Mouse (Mus musculus) myocyte (in vitro differentiated cells): ENCODE measurements at regions not wholly inside any gene's neighbourhood (a gene's known extent, or its start where the extent isn't known, plus 50 kb on each side); places are given as distances from the start of the nearest gene placed in this dataset.

Experiments used
- H3K27me3 ChIP-seq: one replicate; pipeline ENCODE4 v1.6.1; 2011; ENCODE audit not compliant: control insufficient read depth, insufficient read depth, insufficient read length
- H3K36me3 ChIP-seq: one replicate; pipeline ENCODE4 v1.6.1; 2011; ENCODE audit not compliant: control insufficient read depth, insufficient read depth
- H3K4me2 ChIP-seq: one replicate; pipeline ENCODE4 v1.6.1; 2011; ENCODE audit warnings: low read depth, control low read depth
- H3K4me3 ChIP-seq: one replicate; pipeline ENCODE4 v1.5.1; 2011; ENCODE audit warnings: mild to moderate bottlenecking, control low read depth, moderate library complexity
- H3K79me2 ChIP-seq: one replicate; pipeline ENCODE4 v1.6.1; 2011; ENCODE audit not compliant: control insufficient read depth, insufficient read depth
- H3ac ChIP-seq: one replicate; pipeline ENCODE4 v1.6.1; 2011; ENCODE audit not compliant: control insufficient read depth, insufficient read length
- CEBPB ChIP-seq: IDR thresholded peaks from 2 replicates; pipeline ENCODE4 v1.6.1; 2011; ENCODE audit warnings: mild to moderate bottlenecking, moderate library complexity; ENCODE audit not compliant: poor library complexity, insufficient read depth, severe bottlenecking
- E2F4 ChIP-seq: IDR thresholded peaks from one replicate; pipeline ENCODE4 v1.6.1; 2011; ENCODE audit warnings: mild to moderate bottlenecking, control low read depth, moderate library complexity; ENCODE audit not compliant: insufficient read depth
- MAX ChIP-seq: IDR thresholded peaks from one replicate; pipeline ENCODE4 v1.6.1; 2011; ENCODE audit warnings: low read depth, mild to moderate bottlenecking, control low read depth
- MYOD1 ChIP-seq, 3 experiments: IDR thresholded peaks; one replicate each; pipeline ENCODE4 v1.6.1; 2011; ENCODE audit warnings: control low read depth in 2 of 3, low read depth in 2 of 3, mild to moderate bottlenecking in 2 of 3, moderate library complexity in 1 of 3; ENCODE audit not compliant: insufficient read length in 2 of 3, control insufficient read depth in 1 of 3
- MYOG ChIP-seq, 3 experiments: IDR thresholded peaks; one replicate each; pipeline ENCODE4 v1.6.1; 2011; ENCODE audit warnings: control low read depth in 2 of 3, low read depth in 2 of 3, mild to moderate bottlenecking in 2 of 3; ENCODE audit not compliant: insufficient read length in 2 of 3, control insufficient read depth in 1 of 3, insufficient read depth in 1 of 3
- POLR2A ChIP-seq: IDR thresholded peaks from one replicate; pipeline ENCODE4 v1.6.1; 2011; ENCODE audit warnings: low read depth, mild to moderate bottlenecking, control low read depth, moderate library complexity; ENCODE audit not compliant: insufficient read length
- POLR2AphosphoS2 ChIP-seq: IDR thresholded peaks from one replicate; pipeline ENCODE4 v1.6.1; 2011; ENCODE audit warnings: low read depth, control low read depth; ENCODE audit not compliant: insufficient read length
- REST ChIP-seq: IDR thresholded peaks from one replicate; pipeline ENCODE4 v1.6.1; 2011; ENCODE audit warnings: mild to moderate bottlenecking, control low read depth, moderate library complexity; ENCODE audit not compliant: insufficient read depth, insufficient read length
- SRF ChIP-seq: IDR thresholded peaks from one replicate; pipeline ENCODE4 v1.6.1; 2011; ENCODE audit warnings: low read depth; ENCODE audit not compliant: control insufficient read depth, insufficient read length
- TCF12 ChIP-seq: IDR thresholded peaks from one replicate; pipeline ENCODE4 v1.6.1; 2011; ENCODE audit warnings: mild to moderate bottlenecking, control low read depth; ENCODE audit not compliant: poor library complexity, insufficient read depth, severe bottlenecking
- TCF3 ChIP-seq: IDR thresholded peaks from one replicate; pipeline ENCODE4 v1.6.1; 2011; ENCODE audit warnings: low read depth, control low read depth; ENCODE audit not compliant: insufficient read length
- USF1 ChIP-seq: IDR thresholded peaks from one replicate; pipeline ENCODE4 v1.6.1; 2011; ENCODE audit warnings: low read depth, mild to moderate bottlenecking, control low read depth, moderate library complexity

DNA sequence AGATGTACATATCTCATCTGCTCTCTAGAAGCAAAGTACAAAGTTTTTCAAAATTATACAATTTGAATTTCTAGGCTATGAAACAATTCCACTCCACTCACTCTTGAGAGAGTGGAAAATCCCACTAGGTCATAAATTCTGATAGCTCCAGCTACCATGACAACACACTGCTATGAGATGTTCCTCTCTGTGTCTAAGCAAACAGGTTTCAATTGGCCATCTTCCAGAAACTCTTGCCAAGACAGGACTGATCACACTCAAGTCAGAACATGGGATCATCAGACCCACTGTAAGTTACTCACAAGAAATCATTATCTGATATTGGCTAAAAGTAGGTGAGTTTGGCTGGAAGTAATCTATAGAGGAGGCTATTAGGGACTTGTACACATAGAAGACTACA is 320.4 kb downstream of the Isl1 start:
- no peak overlapping the region for H3K4me3 ChIP-seq
- no peak overlapping the region for H3ac ChIP-seq
- H3K36me3 ChIP-seq: no peaks in the 10 kb centered on the region
- no peak for TF ChIP-seq E2F4
- TF ChIP-seq USF1: no peak
- TF ChIP-seq REST: no peak
- TF ChIP-seq SRF: no peak
- no peak for TF ChIP-seq MAX
- TF ChIP-seq CEBPB: no peak
- no peak for TF ChIP-seq POLR2A
- no peak for TF ChIP-seq MYOD1 (IDR thresholded peaks at IDR 0.05; ENCODE audit: control insufficient read depth in 1 of 3, insufficient read length in 2 of 3, low read depth in 2 of 3)
- no peak for TF ChIP-seq TCF3
- no peak for TF ChIP-seq MYOG (IDR thresholded peaks at IDR 0.05; ENCODE audit: control insufficient read depth in 1 of 3, insufficient read depth in 1 of 3, insufficient read length in 2 of 3, low read depth in 2 of 3)
- TF ChIP-seq TCF12: no peak
- no peak for TF ChIP-seq POLR2AphosphoS2
- H3K4me2 ChIP-seq: no peak overlapping the region
- no peaks in the 10 kb centered on the region for H3K27me3 ChIP-seq
- H3K79me2 ChIP-seq: no peaks in the 10 kb centered on the region

DNA sequence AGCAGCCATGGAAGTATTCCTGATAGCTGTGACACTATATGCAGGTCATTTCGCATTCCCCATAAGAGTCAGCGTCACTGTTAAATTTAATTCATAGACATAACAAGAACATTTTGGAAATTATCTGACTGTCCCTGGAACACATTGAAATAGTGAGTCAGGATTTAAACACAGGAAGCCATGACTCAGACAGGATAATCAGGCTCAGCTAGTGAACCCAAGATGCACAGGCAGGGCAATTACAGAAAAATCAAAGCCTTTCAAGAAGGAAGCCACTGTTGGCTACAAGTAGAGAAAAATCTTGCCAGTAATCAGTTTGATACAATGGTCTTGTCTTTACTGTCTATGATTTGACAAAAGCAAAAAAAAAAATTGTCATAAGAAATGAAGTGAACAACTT is 323.2 kb downstream of the Isl1 start:
- Histone ChIP-seq H3ac (no peak overlapping the region), H3K4me2 (peak overlapping the region; percentile 12), H3K36me3 (no peaks in the 10 kb centered on the region), H3K27me3 (no peaks in the 10 kb centered on the region), H3K4me3 (no peak overlapping the region), H3K79me2 (no peaks in the 10 kb centered on the region)
- TF ChIP-seq TCF12 (no peak), POLR2A (no peak), SRF (no peak), POLR2AphosphoS2 (no peak), MAX (no peak), CEBPB (no peak), USF1 (no peak), E2F4 (no peak), MYOD1 (IDR thresholded peaks at IDR 0.05; ENCODE audit: control insufficient read depth in 1 of 3, insufficient read length in 2 of 3, low read depth in 2 of 3) (no peak), REST (no peak), MYOG (IDR thresholded peaks at IDR 0.05; ENCODE audit: control insufficient read depth in 1 of 3, insufficient read depth in 1 of 3, insufficient read length in 2 of 3, low read depth in 2 of 3) (no peak), TCF3 (no peak)

DNA sequence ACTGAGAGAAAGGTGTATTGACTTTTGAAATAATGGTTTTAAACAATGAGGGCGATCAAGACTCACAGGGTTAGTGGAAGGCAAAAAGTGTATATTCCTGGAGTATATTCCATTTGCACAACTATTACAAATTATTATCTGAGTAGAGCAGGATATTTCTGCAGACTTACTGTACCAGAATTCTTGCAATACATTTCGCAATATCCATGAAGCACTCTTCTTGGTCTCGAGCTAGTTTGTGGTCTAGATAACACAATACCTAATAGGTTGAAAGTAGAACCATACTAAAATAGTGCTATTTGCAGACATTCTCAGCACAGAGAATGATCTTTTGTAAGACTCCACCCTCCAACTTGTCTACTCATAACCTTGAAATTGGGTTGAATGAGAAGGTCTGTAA is 323.8 kb downstream of the Isl1 start:
- no peak overlapping the region for H3K4me2 ChIP-seq
- TF ChIP-seq USF1 (no peak), TCF3 (no peak), CEBPB (peak; percentile 80), E2F4 (no peak)
- no peaks in the 10 kb centered on the region for H3K36me3 ChIP-seq
- no peak overlapping the region for H3ac ChIP-seq
- no peaks in the 10 kb centered on the region for H3K79me2 ChIP-seq
- no peak overlapping the region for H3K4me3 ChIP-seq
- no peaks in the 10 kb centered on the region for H3K27me3 ChIP-seq

DNA sequence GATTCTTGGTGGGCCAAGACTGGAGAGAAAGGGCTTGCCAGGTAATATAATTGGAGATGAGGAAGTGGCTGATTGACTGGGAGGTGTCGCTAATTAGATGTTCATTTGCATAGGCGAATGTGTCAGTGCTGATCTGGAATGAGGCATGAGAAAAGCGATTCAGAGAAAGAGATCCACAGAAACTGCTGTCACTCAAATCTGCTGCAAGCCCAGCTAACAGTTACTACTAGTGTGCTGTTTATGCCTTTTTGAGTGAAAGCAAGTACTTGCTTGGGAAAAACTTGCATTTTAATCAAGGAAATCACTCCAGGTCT is 331.6 kb downstream of the Isl1 start:
- H3K79me2 ChIP-seq: no peaks in the 10 kb centered on the region
- H3K4me2 ChIP-seq: no peak overlapping the region
- no peaks in the 10 kb centered on the region for H3K36me3 ChIP-seq
- H3ac ChIP-seq: no peak overlapping the region
- H3K4me3 ChIP-seq: no peak overlapping the region
- H3K27me3 ChIP-seq: no peaks in the 10 kb centered on the region
- TF ChIP-seq REST (no peak), MAX (no peak), SRF (no peak)

DNA sequence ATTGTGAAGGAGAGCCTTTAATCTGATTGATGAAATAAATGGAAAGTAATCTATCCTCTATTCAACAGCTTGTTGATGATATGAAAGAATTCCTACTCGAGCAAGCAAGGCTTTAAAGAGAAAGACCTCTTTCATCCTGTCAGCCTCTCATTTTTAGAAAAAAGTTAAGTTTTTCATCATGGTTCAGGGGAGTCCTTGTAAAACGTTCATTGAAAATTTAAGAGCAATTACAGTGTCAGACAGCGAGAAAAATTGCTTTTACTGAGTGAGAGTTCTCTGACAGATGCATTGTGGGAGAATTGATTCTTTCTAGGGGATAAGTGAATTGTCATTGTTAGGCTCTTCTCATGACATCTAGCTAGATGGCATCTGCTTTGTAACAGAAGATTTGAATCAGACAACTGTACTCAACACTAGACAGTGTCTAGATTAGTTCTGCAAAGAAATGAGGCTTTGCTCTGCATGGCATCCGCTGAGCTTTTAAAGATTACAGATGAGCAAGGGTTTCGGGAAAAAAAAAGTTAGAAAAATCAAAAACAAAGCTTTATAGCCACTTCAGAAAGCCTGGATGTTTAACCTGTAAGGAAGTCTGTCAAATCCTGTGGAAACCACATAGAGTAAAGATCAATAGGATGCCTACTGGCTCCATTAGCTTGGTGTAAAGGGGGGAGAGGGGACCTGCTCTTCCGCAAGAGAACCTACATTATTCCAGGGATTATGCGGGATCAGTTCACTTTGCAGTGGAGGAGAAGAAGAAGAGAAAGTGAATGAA is 332.2 kb downstream of the Isl1 start:
- Histone ChIP-seq H3K4me3 (no peak overlapping the region), H3K27me3 (no peaks in the 10 kb centered on the region), H3ac (no peak overlapping the region), H3K79me2 (no peaks in the 10 kb centered on the region), H3K36me3 (no peaks in the 10 kb centered on the region), H3K4me2 (no peak overlapping the region)
- TF ChIP-seq REST: no peak
- TF ChIP-seq E2F4: no peak
- TF ChIP-seq POLR2A: no peak
- no peak for TF ChIP-seq MAX
- no peak for TF ChIP-seq TCF12
- no peak for TF ChIP-seq SRF
- TF ChIP-seq TCF3: no peak
